Mouse (Mus musculus) neural tube, postnatal 0 days (tissue): ENCODE data around the gene Ubr7. TPM values are rescaled to one million over a fixed set of nuclear protein-coding genes. Genes with fewer than 3 reads are reported as not detected.

ENCODE experiments used
- polyA plus RNA-seq: library from polyadenylated mRNA; unstranded; fragments of >200 nt; fragmentation: Nextera tagmentation; extraction: Ambion mirVana; gene quantifications from 2 replicates; pipeline ENCODE4 v1.2.1, GENCODE M21; 2015

Ubr7 gene
- polyA plus RNA-seq: 25.2 and 26.1 TPM in 2 replicates

GRCm38 (mm10) chr12:102757689-102758402 is at the start of gene Ubr7, which contains the start of the genes Gm28051 and Gon7:
Gene Ubr7, plus strand, starts transcription at chr12:102757967.
Gene Gm28051, minus strand, starts transcription at chr12:102757765.
Gene Gon7, minus strand, starts transcription at chr12:102757803.

GRCm38 (mm10) chr12:102743589-102744574 is 13.9 kb upstream of the Ubr7 start, which contains the start of the genes Moap1 and Tmem251:
Gene Moap1, minus strand, starts transcription at chr12:102743661.
Gene Tmem251, plus strand, starts transcription at chr12:102743762.

GRCm38 (mm10) chr12:102758403-102758756 is 613 bp downstream of the Ubr7 start, which contains the start of gene Gm20604:
Gene Gm20604, minus strand, starts transcription at chr12:102758672.

Other genes starting within 250 kb of the Ubr7 start
- gene Chga, start 203.0 kb upstream of the Ubr7 start, polyA plus RNA-seq: 289 and 310 TPM in 2 replicates
- 37.9 and 40.5 TPM in 2 replicates for gene Itpk1, start 53.0 kb upstream of the Ubr7 start, polyA plus RNA-seq
- 56.2 and 64.1 TPM in 2 replicates for gene Moap1, start 14.3 kb upstream of the Ubr7 start, polyA plus RNA-seq
- 12.5 and 14.2 TPM in 2 replicates for gene Tmem251, start 14.2 kb upstream of the Ubr7 start, polyA plus RNA-seq
- gene Gm28051, start 202 bp upstream of the Ubr7 start, polyA plus RNA-seq: not detected in 2 replicates
- 32.7 and 34.1 TPM in 2 replicates for gene Gon7, start 164 bp upstream of the Ubr7 start, polyA plus RNA-seq
- gene Gm20604, start 705 bp downstream of the Ubr7 start, polyA plus RNA-seq: 45.8 and 48.3 TPM in 2 replicates
- 10.2 and 10.4 TPM in 2 replicates for gene Btbd7, start 120.5 kb downstream of the Ubr7 start, polyA plus RNA-seq
- not detected in 2 replicates for gene Cox8c, start 141.3 kb downstream of the Ubr7 start, polyA plus RNA-seq
- gene Unc79, start 190.9 kb downstream of the Ubr7 start, polyA plus RNA-seq: 5.6 and 6.6 TPM in 2 replicates